Mouse (Mus musculus): ENCODE measurements around the gene Hspa1b.

- peak; percentile 95 for TF ChIP-seq TCF12 (IDR thresholded peaks at IDR 0.05; ENCODE audit: low read depth, low read length)
- TF ChIP-seq CTCF (conservative IDR thresholded peaks at IDR 0.05 in 1 of 2, IDR thresholded peaks at IDR 0.05 in 1 of 2; ENCODE audit: low read depth in 2 of 2, low read length in 2 of 2), result peak; percentile 67 to 73
- no peak for TF ChIP-seq NRF1 (IDR thresholded peaks at IDR 0.05; ENCODE audit: low read depth, low read length)
- peak; percentile 99 for TF ChIP-seq POLR2A (IDR thresholded peaks at IDR 0.05; ENCODE audit: low read depth, low read length)
- TF ChIP-seq RCOR1 (conservative IDR thresholded peaks at IDR 0.05; ENCODE audit: low read depth, low read length), result no peak
- TF ChIP-seq BHLHE40 (IDR thresholded peaks at IDR 0.05; ENCODE audit: low read depth, low read length), result peak; percentile 86
- TF ChIP-seq KAT2A (IDR thresholded peaks at IDR 0.05; ENCODE audit: insufficient replicate concordance, low read length), result peak; percentile 78; the same call in 1 of the 2 replicates
- no peak for TF ChIP-seq EP300 (IDR thresholded peaks at IDR 0.05; ENCODE audit: low read length)
These were observed 6.5 kb downstream of the Hspa1b start for GRCm38 (mm10) chr17:34952378-34953040.
